Mouse (Mus musculus): Measurements from ENCODE around the gene Ptgdr. TPM values are rescaled to one million over a fixed set of nuclear protein-coding genes. Genes with fewer than 3 reads are reported as not detected.
A peak's percentile ranks its signal among the peaks of the same experiment; 100 is the strongest.
"Not testable (repeated sequence)": the region's sequence is repeated elsewhere in the genome, so short reads cannot be mapped to it uniquely, and the experiment has no call there.

The Ptgdr gene
- polyA plus RNA-seq (2015; fragmentation: Nextera tagmentation; extraction: Ambion mirVana) = 0.33 and 0.50 TPM in 2 replicates

- H3K27ac ChIP-seq = no peak within 1 kb of the TSS
- no peaks in the 10 kb centered on the region for H3K36me3 ChIP-seq
- peak within 1 kb of the TSS; percentile 62 for H3K4me2 ChIP-seq
- H3K4me1 ChIP-seq = peaks cover 8% of the 10 kb centered on the region; the same call in 1 of the 2 replicates
- H3K4me3 ChIP-seq (replicated peaks) = peak within 1 kb of the TSS; percentile 29
- ATAC-seq (ENCODE audit: insufficient read depth, low FRiP score, low read depth) = 0 out of 2 replicates have a peak, but pooled peaks have one; percentile 42
- H3K9ac ChIP-seq = no peak within 1 kb of the TSS
- peaks cover 17% of the 10 kb centered on the region for H3K27me3 ChIP-seq (replicated peaks)
- 3% methylated on average over 32 of the region's 32 CpGs for WGBS
- H3K9me3 ChIP-seq = no peaks in the 10 kb centered on the region
Observed at GRCm38 (mm10) chr14:44858868-44859613, at the start of gene Ptgdr. Gene Ptgdr, minus strand, starts transcription at chr14:44859375.

- WGBS = 72% methylated on average over 5 of the region's 5 CpGs
- no peaks in the 10 kb centered on the region for H3K9me3 ChIP-seq
- no peak overlapping the region for H3K4me3 ChIP-seq (replicated peaks)
- H3K36me3 ChIP-seq = no peaks in the 10 kb centered on the region
- H3K27me3 ChIP-seq (replicated peaks) = no peaks in the 10 kb centered on the region
- no peak overlapping the region for H3K9ac ChIP-seq
- ATAC-seq (ENCODE audit: insufficient read depth, low FRiP score, low read depth) = no peak
- H3K27ac ChIP-seq = no peak overlapping the region
- H3K4me2 ChIP-seq = no peak overlapping the region
- H3K4me1 ChIP-seq = no peaks in the 10 kb centered on the region
Observed at GRCm38 (mm10) chr14:44907774-44908173, 48.6 kb upstream of the Ptgdr start.

- ATAC-seq (ENCODE audit: insufficient read depth, low FRiP score, low read depth) = no peak
- H3K4me3 ChIP-seq (replicated peaks) = no peak overlapping the region
- 93% methylated on average over 4 of the region's 4 CpGs for WGBS
- no peak overlapping the region for H3K4me2 ChIP-seq
- no peaks in the 10 kb centered on the region for H3K36me3 ChIP-seq
- H3K27me3 ChIP-seq (replicated peaks) = no peaks in the 10 kb centered on the region
- no peaks in the 10 kb centered on the region for H3K4me1 ChIP-seq
- no peak overlapping the region for H3K9ac ChIP-seq
- no peaks in the 10 kb centered on the region for H3K9me3 ChIP-seq
- no peak overlapping the region for H3K27ac ChIP-seq
Observed at GRCm38 (mm10) chr14:44904199-44904598, 45.0 kb upstream of the Ptgdr start.

GRCm38 (mm10) chr14:44901735-44902134 is 42.6 kb upstream of the Ptgdr start:
- not testable (repeated sequence) for H3K27me3 ChIP-seq (replicated peaks); H3K4me3 ChIP-seq (replicated peaks); H3K4me1 ChIP-seq; H3K36me3 ChIP-seq; H3K9me3 ChIP-seq; ATAC-seq (ENCODE audit: insufficient read depth, low FRiP score, low read depth); H3K27ac ChIP-seq; H3K4me2 ChIP-seq; H3K9ac ChIP-seq

GRCm38 (mm10) chr14:44891387-44892132 is 32.4 kb upstream of the Ptgdr start:
- Histone ChIP-seq H3K4me2 (no peak overlapping the region), H3K27me3 (replicated peaks) (no peaks in the 10 kb centered on the region), H3K4me1 (no peaks in the 10 kb centered on the region), H3K9ac (no peak overlapping the region), H3K36me3 (no peaks in the 10 kb centered on the region), H3K4me3 (replicated peaks) (no peak overlapping the region), H3K27ac (no peak overlapping the region), H3K9me3 (no peaks in the 10 kb centered on the region)
- WGBS = 72% methylated on average over 7 of the region's 7 CpGs
- ATAC-seq (ENCODE audit: insufficient read depth, low FRiP score, low read depth) = no peak

GRCm38 (mm10) chr14:44869686-44870085 is 10.5 kb upstream of the Ptgdr start:
- ATAC-seq (ENCODE audit: insufficient read depth, low FRiP score, low read depth) = no peak
- Histone ChIP-seq H3K4me2 (no peak overlapping the region), H3K27me3 (replicated peaks) (no peaks in the 10 kb centered on the region), H3K4me3 (replicated peaks) (no peak overlapping the region), H3K27ac (no peak overlapping the region), H3K9ac (no peak overlapping the region), H3K4me1 (no peaks in the 10 kb centered on the region), H3K36me3 (no peaks in the 10 kb centered on the region), H3K9me3 (no peaks in the 10 kb centered on the region)
- 53% methylated on average over 6 of the region's 6 CpGs for WGBS

GRCm38 (mm10) chr14:44865661-44866060 is 6.5 kb upstream of the Ptgdr start:
- Histone ChIP-seq H3K9me3 (no peaks in the 10 kb centered on the region), H3K4me2 (no peak overlapping the region), H3K27me3 (replicated peaks) (no peaks in the 10 kb centered on the region), H3K4me3 (replicated peaks) (no peak overlapping the region), H3K4me1 (no peaks in the 10 kb centered on the region), H3K36me3 (no peaks in the 10 kb centered on the region), H3K27ac (no peak overlapping the region), H3K9ac (no peak overlapping the region)
- WGBS = 72% methylated on average over 8 of the region's 8 CpGs
- ATAC-seq (ENCODE audit: insufficient read depth, low FRiP score, low read depth) = no peak

GRCm38 (mm10) chr14:44863086-44863485 is 3.9 kb upstream of the Ptgdr start:
- H3K27ac ChIP-seq = no peak overlapping the region
- H3K9me3 ChIP-seq = no peaks in the 10 kb centered on the region
- no peak overlapping the region for H3K9ac ChIP-seq
- no peaks in the 10 kb centered on the region for H3K36me3 ChIP-seq
- peaks cover 8% of the 10 kb centered on the region; the same call in 1 of the 2 replicates for H3K4me1 ChIP-seq
- ATAC-seq (ENCODE audit: insufficient read depth, low FRiP score, low read depth) = no peak
- no peak overlapping the region for H3K4me3 ChIP-seq (replicated peaks)
- H3K4me2 ChIP-seq = no peak overlapping the region
- peaks cover 16% of the 10 kb centered on the region for H3K27me3 ChIP-seq (replicated peaks)
- WGBS = 39% methylated on average over 4 of the region's 4 CpGs

- Histone ChIP-seq H3K27me3 (replicated peaks) (peaks cover 17% of the 10 kb centered on the region), H3K9ac (no peak overlapping the region), H3K9me3 (no peaks in the 10 kb centered on the region), H3K36me3 (no peaks in the 10 kb centered on the region), H3K4me2 (no peak overlapping the region), H3K4me3 (replicated peaks) (no peak overlapping the region), H3K4me1 (peaks cover 8% of the 10 kb centered on the region; the same call in 1 of the 2 replicates), H3K27ac (no peak overlapping the region)
- ATAC-seq (ENCODE audit: insufficient read depth, low FRiP score, low read depth) = no peak
- WGBS = 57% methylated on average over 3 of the region's 3 CpGs
Observed at GRCm38 (mm10) chr14:44861161-44861560, 2.0 kb upstream of the Ptgdr start.

GRCm38 (mm10) chr14:44858372-44858771 is 803 bp downstream of the Ptgdr start:
- 21% methylated on average over 12 of the region's 12 CpGs for WGBS
- no peak overlapping the region for H3K9ac ChIP-seq
- H3K36me3 ChIP-seq = no peaks in the 10 kb centered on the region
- H3K27ac ChIP-seq = no peak overlapping the region
- peak overlapping the region; percentile 62 for H3K4me2 ChIP-seq
- no peaks in the 10 kb centered on the region for H3K9me3 ChIP-seq
- H3K4me3 ChIP-seq (replicated peaks) = peak overlapping the region; percentile 29
- peaks cover 17% of the 10 kb centered on the region for H3K27me3 ChIP-seq (replicated peaks)
- peaks cover 8% of the 10 kb centered on the region; the same call in 1 of the 2 replicates for H3K4me1 ChIP-seq
- ATAC-seq (ENCODE audit: insufficient read depth, low FRiP score, low read depth) = no peak

GRCm38 (mm10) chr14:44850637-44851036 is 8.5 kb downstream of the Ptgdr start:
- not testable (repeated sequence) for H3K4me1 ChIP-seq; H3K4me2 ChIP-seq; H3K36me3 ChIP-seq; H3K27me3 ChIP-seq (replicated peaks); H3K9me3 ChIP-seq; H3K9ac ChIP-seq; ATAC-seq (ENCODE audit: insufficient read depth, low FRiP score, low read depth); H3K27ac ChIP-seq; H3K4me3 ChIP-seq (replicated peaks)
- 5% methylated on average over 3 of the region's 3 CpGs for WGBS

- H3K4me3 ChIP-seq (replicated peaks) = no peak overlapping the region
- no peak overlapping the region for H3K9ac ChIP-seq
- H3K9me3 ChIP-seq = no peaks in the 10 kb centered on the region
- H3K4me1 ChIP-seq = no peaks in the 10 kb centered on the region
- 76% methylated on average over 2 of the region's 2 CpGs for WGBS
- no peak overlapping the region for H3K27ac ChIP-seq
- no peak for ATAC-seq (ENCODE audit: insufficient read depth, low FRiP score, low read depth)
- H3K4me2 ChIP-seq = no peak overlapping the region
- H3K27me3 ChIP-seq (replicated peaks) = no peaks in the 10 kb centered on the region
- H3K36me3 ChIP-seq = no peaks in the 10 kb centered on the region
Observed at GRCm38 (mm10) chr14:44847740-44848139, 11.4 kb downstream of the Ptgdr start.

Measured in stomach, embryonic 15.5 days (tissue).